Mouse (Mus musculus) MEL (cell line): Measurements from ENCODE around the gene Dse. TPM values are rescaled to one million over a fixed set of nuclear protein-coding genes. Genes with fewer than 3 reads are reported as not detected.

Source experiments
- DNase-seq: peaks from one replicate; pipeline ENCODE4 v3.0.0; 2011; ENCODE audit warnings: low read depth, low spot score
- H3K27ac ChIP-seq: 2 replicates; pipeline ENCODE4 v1.5.1; 2012; ENCODE audit warnings: low read depth, mild to moderate bottlenecking, control low read depth, low read length, moderate library complexity; ENCODE audit not compliant: control insufficient read depth
- H3K27me3 ChIP-seq, 2 experiments: fragments of 150-350 bp in 1 of 2; sonication (generic) in 1 of 2; 2 replicates each; pipeline ENCODE4 v1.6.1; 2012; ENCODE audit warnings: low read length in 2 of 2, mild to moderate bottlenecking in 2 of 2, improper control_type of control experiment in 1 of 2, moderate library complexity in 1 of 2; ENCODE audit not compliant: insufficient read depth in 2 of 2, control insufficient read depth in 1 of 2
- H3K36me3 ChIP-seq, 2 experiments: 2 replicates each; pipeline ENCODE4 v1.6.1; 2012 to 2014; ENCODE audit warnings: low read length in 2 of 2, improper control_type of control experiment in 1 of 2, inconsistent platforms in 1 of 2, mild to moderate bottlenecking in 1 of 2; ENCODE audit not compliant: insufficient read depth in 2 of 2, control insufficient read depth in 1 of 2
- H3K4me1 ChIP-seq, 2 experiments: fragments of 150-350 bp in 1 of 2; sonication (generic) in 1 of 2; 2 replicates each; pipeline ENCODE4 v1.6.1; 2012; ENCODE audit warnings: low read length in 2 of 2, improper control_type of control experiment in 1 of 2, mild to moderate bottlenecking in 1 of 2; ENCODE audit not compliant: insufficient read depth in 2 of 2, control insufficient read depth in 1 of 2
- H3K4me3 ChIP-seq, 2 experiments: fragments of 150-350 bp in 1 of 2; sonication (generic) in 1 of 2; 2 replicates each; pipeline ENCODE4 v1.5.1; 2012; ENCODE audit warnings: low read depth in 2 of 2, low read length in 2 of 2, mild to moderate bottlenecking in 2 of 2, moderate library complexity in 2 of 2, control low read depth in 1 of 2, improper control_type of control experiment in 1 of 2; ENCODE audit not compliant: control insufficient read depth in 1 of 2, insufficient read depth in 1 of 2
- H3K79me2 ChIP-seq: 2 replicates; pipeline ENCODE4 v1.6.1; 2012; ENCODE audit warnings: mild to moderate bottlenecking, low read length, moderate library complexity; ENCODE audit not compliant: control insufficient read depth, poor library complexity, insufficient read depth
- H3K9ac ChIP-seq: 2 replicates; pipeline ENCODE4 v1.6.1; 2012; ENCODE audit warnings: low read depth, mild to moderate bottlenecking, control low read depth, low read length, moderate library complexity; ENCODE audit not compliant: control insufficient read depth, poor library complexity, severe bottlenecking
- H3K9me3 ChIP-seq: fragments of 150-350 bp; sonication (generic); replicated peaks from 2 replicates; pipeline ENCODE4 v1.6.1; 2012; ENCODE audit warnings: mild to moderate bottlenecking, low read length, improper control_type of control experiment, moderate library complexity; ENCODE audit not compliant: insufficient read depth
- BHLHE40 ChIP-seq: IDR thresholded peaks from 2 replicates; pipeline ENCODE4 v1.6.1; 2012; ENCODE audit warnings: low read depth, mild to moderate bottlenecking, inconsistent platforms, low read length, improper control_type of control experiment, borderline replicate concordance
- CHD2 ChIP-seq: IDR thresholded peaks from 2 replicates; pipeline ENCODE4 v1.6.1; 2011; ENCODE audit warnings: low read length, improper control_type of control experiment
- E2F4 ChIP-seq: IDR thresholded peaks from 2 replicates; pipeline ENCODE4 v1.6.1; 2011; ENCODE audit warnings: low read depth, low read length, improper control_type of control experiment, borderline replicate concordance
- ETS1 ChIP-seq: IDR thresholded peaks from 2 replicates; pipeline ENCODE4 v1.6.1; 2012; ENCODE audit warnings: low read depth, mild to moderate bottlenecking, inconsistent platforms, low read length, improper control_type of control experiment, moderate library complexity
- JUND ChIP-seq: IDR thresholded peaks from 2 replicates; pipeline ENCODE4 v1.6.1; 2011; ENCODE audit warnings: low read depth, mild to moderate bottlenecking, improper control_type of control experiment, low read length
- MAX ChIP-seq: IDR thresholded peaks from 2 replicates; pipeline ENCODE4 v1.6.1; 2011; ENCODE audit warnings: low read length, improper control_type of control experiment
- MAZ ChIP-seq: IDR thresholded peaks from 2 replicates; pipeline ENCODE4 v1.6.1; 2012; ENCODE audit warnings: low read depth, mild to moderate bottlenecking, inconsistent platforms, low read length, improper control_type of control experiment
- MXI1 ChIP-seq: IDR thresholded peaks from 2 replicates; pipeline ENCODE4 v1.6.1; 2011; ENCODE audit warnings: mild to moderate bottlenecking, low read depth, low read length, improper control_type of control experiment
- POLR2A ChIP-seq, 2 experiments: IDR thresholded peaks; 2 replicates each; pipeline ENCODE4 v1.6.1; 2011 to 2012; ENCODE audit warnings: low read length in 2 of 2, mild to moderate bottlenecking in 2 of 2, control low read depth in 1 of 2, improper control_type of control experiment in 1 of 2, low read depth in 1 of 2, moderate library complexity in 1 of 2; ENCODE audit not compliant: control insufficient read depth in 1 of 2, insufficient read depth in 1 of 2, poor library complexity in 1 of 2
- POLR2AphosphoS5 ChIP-seq: IDR thresholded peaks from 2 replicates; pipeline ENCODE4 v1.6.1; 2012; ENCODE audit warnings: low read depth, borderline replicate concordance, mild to moderate bottlenecking, inconsistent platforms, low read length, moderate library complexity, mixed read lengths
- SIN3A ChIP-seq: IDR thresholded peaks from 2 replicates; pipeline ENCODE4 v1.6.1; 2012; ENCODE audit warnings: low read length, improper control_type of control experiment, inconsistent platforms
- UBTF ChIP-seq: IDR thresholded peaks from 2 replicates; pipeline ENCODE4 v1.6.1; 2012; ENCODE audit warnings: low read depth, mild to moderate bottlenecking, inconsistent platforms, low read length, improper control_type of control experiment, moderate library complexity, borderline replicate concordance; ENCODE audit not compliant: insufficient read depth
- USF1 ChIP-seq: IDR thresholded peaks from 2 replicates; pipeline ENCODE4 v1.6.1; 2014; ENCODE audit warnings: low read depth, mild to moderate bottlenecking, inconsistent platforms, low read length, improper control_type of control experiment, moderate library complexity
- USF2 ChIP-seq, 2 experiments: IDR thresholded peaks; 2 replicates each; pipeline ENCODE4 v1.6.1; 2011 to 2012; ENCODE audit warnings: improper control_type of control experiment in 2 of 2, low read length in 2 of 2, borderline replicate concordance in 1 of 2, inconsistent platforms in 1 of 2, low read depth in 1 of 2, mild to moderate bottlenecking in 1 of 2; ENCODE audit not compliant: insufficient read depth in 1 of 2
- ZC3H11A ChIP-seq: IDR thresholded peaks from 2 replicates; pipeline ENCODE4 v1.6.1; 2012; ENCODE audit warnings: low read depth, mild to moderate bottlenecking, inconsistent platforms, low read length, improper control_type of control experiment
- ZKSCAN1 ChIP-seq: IDR thresholded peaks from 2 replicates; pipeline ENCODE4 v1.6.1; 2012; ENCODE audit warnings: low read depth, mild to moderate bottlenecking, inconsistent platforms, low read length, improper control_type of control experiment, moderate library complexity
- ZMIZ1 ChIP-seq: IDR thresholded peaks from 2 replicates; pipeline ENCODE4 v1.6.1; 2012; ENCODE audit warnings: low read depth, mild to moderate bottlenecking, inconsistent platforms, low read length, improper control_type of control experiment, moderate library complexity
- ZNF384 ChIP-seq: IDR thresholded peaks from 2 replicates; pipeline ENCODE4 v1.6.1; 2012; ENCODE audit warnings: low read depth, mild to moderate bottlenecking, inconsistent platforms, low read length, improper control_type of control experiment
- polyA plus RNA-seq, 2 experiments: library from polyadenylated mRNA; stranded (reverse) in 1 of 2; unstranded in 1 of 2; fragments of >175 nt in 1 of 2; fragments of >200 nt in 1 of 2; gene quantifications; 2 replicates each; pipeline versions ENCODE4 v1.2.1 to v1.2.4; 2012; ENCODE audit warnings: low replicate concordance in 2 of 2, low read depth in 1 of 2; ENCODE audit not compliant: insufficient read length in 2 of 2, insufficient read depth in 1 of 2, missing spikeins in 1 of 2
- total RNA-seq: library from RNA; depleted of rRNA; stranded (reverse); fragments of 300-350 nt; gene quantifications from 2 replicates; pipeline ENCODE4 v1.2.3, GENCODE M21; 2012

The Dse gene
- total and polyA plus RNA-seq, 3 experiments: not detected

GRCm38 (mm10) chr10:34186571-34187260 is 20.8 kb downstream of the Dse start:
- no peaks in the 10 kb centered on the region for H3K9me3 ChIP-seq
- H3K27ac ChIP-seq: no peak overlapping the region
- H3K9ac ChIP-seq: no peak overlapping the region
- no peak for TF ChIP-seq ZMIZ1
- TF ChIP-seq MAZ: no peak
- TF ChIP-seq E2F4: no peak
- no peak for TF ChIP-seq ZNF384
- TF ChIP-seq BHLHE40: no peak
- TF ChIP-seq CHD2: no peak
- no peaks in the 10 kb centered on the region for H3K27me3 ChIP-seq
- no peaks in the 10 kb centered on the region for H3K79me2 ChIP-seq
- no peaks in the 10 kb centered on the region for H3K36me3 ChIP-seq
- H3K4me1 ChIP-seq: no peaks in the 10 kb centered on the region
- no peak overlapping the region for H3K4me3 ChIP-seq
- DNase-seq: no peak

- DNase-seq: no peak
- no peaks in the 10 kb centered on the region for H3K27me3 ChIP-seq
- no peak overlapping the region for H3K27ac ChIP-seq
- no peak overlapping the region for H3K9ac ChIP-seq
- TF ChIP-seq JUND (no peak), POLR2A (IDR thresholded peaks at IDR 0.05; ENCODE audit: control insufficient read depth in 1 of 2, insufficient read depth in 1 of 2, low read depth in 1 of 2, low read length in 2 of 2, poor library complexity in 1 of 2) (no peak), MXI1 (no peak), ETS1 (no peak), ZKSCAN1 (no peak), POLR2AphosphoS5 (no peak), USF2 (IDR thresholded peaks at IDR 0.05; ENCODE audit: borderline replicate concordance in 1 of 2, insufficient read depth in 1 of 2, low read depth in 1 of 2, low read length in 2 of 2) (no peak), ZNF384 (no peak), BHLHE40 (no peak), MAZ (no peak), ZC3H11A (no peak), UBTF (no peak), MAX (no peak), USF1 (no peak), SIN3A (no peak)
- TF ChIP-seq, all 39 proteins: peak for 0
- H3K9me3 ChIP-seq: no peaks in the 10 kb centered on the region
- H3K79me2 ChIP-seq: no peaks in the 10 kb centered on the region
- H3K4me1 ChIP-seq: no peaks in the 10 kb centered on the region
- H3K4me3 ChIP-seq: no peak overlapping the region
- H3K36me3 ChIP-seq: no peaks in the 10 kb centered on the region
These were observed 22.0 kb downstream of the Dse start for GRCm38 (mm10) chr10:34185556-34185955.
